Mouse (Mus musculus) ES-E14 (cell line): ENCODE data around the gene Qsox1.

Experiments
- CHD2 ChIP-seq: IDR thresholded peaks from 2 replicates; pipeline ENCODE4 v1.6.1; 2014; ENCODE audit warnings: mild to moderate bottlenecking, low read depth, low read length, inconsistent platforms
- HCFC1 ChIP-seq: IDR thresholded peaks from 2 replicates; pipeline ENCODE4 v1.6.1; 2012; ENCODE audit warnings: low read length, inconsistent platforms, borderline replicate concordance; ENCODE audit not compliant: insufficient read depth
- ZNF384 ChIP-seq: IDR thresholded peaks from 2 replicates; pipeline ENCODE4 v1.6.1; 2012; ENCODE audit warnings: low read depth, low read length, inconsistent platforms

- TF ChIP-seq CHD2 (no peak), ZNF384 (no peak), HCFC1 (no peak)
Observed at GRCm38 (mm10) chr1:155805607-155806006, 7.1 kb downstream of the Qsox1 start.
